Mouse (Mus musculus): ENCODE results near the gene Wdr83os.
"Not testable (repeated sequence)": the region's sequence is repeated elsewhere in the genome, so short reads cannot be mapped to it uniquely, and the experiment has no call there.

The Wdr83os gene

GRCm38 (mm10) chr8:85073041-85073612, 7.4 kb upstream of the Wdr83os start:
- no peak for DNase-seq (ENCODE audit: low spot score)

- no peak for DNase-seq (ENCODE audit: low spot score)
Measured at GRCm38 (mm10) chr8:85074167-85074566, 6.4 kb upstream of the Wdr83os start.

- DNase-seq (ENCODE audit: low spot score): no peak
Measured at GRCm38 (mm10) chr8:85074617-85075016, 5.9 kb upstream of the Wdr83os start.

- no peak for DNase-seq (ENCODE audit: low spot score)
Measured at GRCm38 (mm10) chr8:85076001-85076400, 4.5 kb upstream of the Wdr83os start.

GRCm38 (mm10) chr8:85076993-85077392, 3.5 kb upstream of the Wdr83os start:
- peak; percentile 58 for DNase-seq (ENCODE audit: low spot score)

- DNase-seq (ENCODE audit: low spot score): no peak
Measured at GRCm38 (mm10) chr8:85080214-85080531, 367 bp upstream of the Wdr83os start.

- DNase-seq (ENCODE audit: low spot score): no peak
Measured at GRCm38 (mm10) chr8:85081216-85081555, 646 bp downstream of the Wdr83os start, which contains the start of gene Wdr83. Wdr83 (minus strand) TSS chr8:85081306.

GRCm38 (mm10) chr8:85082169-85082568, 1.6 kb downstream of the Wdr83os start:
- not testable (repeated sequence) for DNase-seq (ENCODE audit: low spot score)

- DNase-seq (ENCODE audit: low spot score): peak; percentile 78
Measured at GRCm38 (mm10) chr8:85083108-85083813, 2.7 kb downstream of the Wdr83os start, which contains the start of gene Man2b1. Man2b1 (plus strand) TSS chr8:85083270.

- no peak for DNase-seq (ENCODE audit: low spot score)
Measured at GRCm38 (mm10) chr8:85084633-85085032, 4.1 kb downstream of the Wdr83os start.

GRCm38 (mm10) chr8:85086238-85086637, 5.7 kb downstream of the Wdr83os start:
- no peak for DNase-seq (ENCODE audit: low spot score)

GRCm38 (mm10) chr8:85088771-85089170, 8.2 kb downstream of the Wdr83os start:
- DNase-seq (ENCODE audit: low spot score): no peak

- DNase-seq (ENCODE audit: low spot score): no peak
Measured at GRCm38 (mm10) chr8:85090856-85091255, 10.3 kb downstream of the Wdr83os start.

- no peak for DNase-seq (ENCODE audit: low spot score)
Measured at GRCm38 (mm10) chr8:85091526-85092090, 11.1 kb downstream of the Wdr83os start.

- DNase-seq (ENCODE audit: low spot score): no peak
Measured at GRCm38 (mm10) chr8:85095051-85095450, 14.5 kb downstream of the Wdr83os start.

- DNase-seq (ENCODE audit: low spot score): no peak
Measured at GRCm38 (mm10) chr8:85095566-85095965, 15.0 kb downstream of the Wdr83os start.

GRCm38 (mm10) chr8:85096196-85096595, 15.7 kb downstream of the Wdr83os start:
- no peak for DNase-seq (ENCODE audit: low spot score)

GRCm38 (mm10) chr8:85096850-85097249, 16.3 kb downstream of the Wdr83os start:
- DNase-seq (ENCODE audit: low spot score): no peak

- DNase-seq (ENCODE audit: low spot score): no peak
Measured at GRCm38 (mm10) chr8:85100076-85100665, 19.6 kb downstream of the Wdr83os start.

GRCm38 (mm10) chr8:85113241-85113640, 32.7 kb downstream of the Wdr83os start:
- no peak for DNase-seq (ENCODE audit: low spot score)

GRCm38 (mm10) chr8:85115501-85115900, 35.0 kb downstream of the Wdr83os start:
- no peak for DNase-seq (ENCODE audit: low spot score)

GRCm38 (mm10) chr8:85116984-85117383, 36.4 kb downstream of the Wdr83os start:
- DNase-seq (ENCODE audit: low spot score): no peak
